Mouse (Mus musculus) MEL (cell line): Measurements from ENCODE around the gene Dlgap1. TPM values are rescaled to one million over a fixed set of nuclear protein-coding genes. Genes with fewer than 3 reads are reported as not detected.

ENCODE experiments used
- DNase-seq: peaks from one replicate; pipeline ENCODE4 v3.0.0; 2011; ENCODE audit warnings: low read depth, low spot score
- H3K27ac ChIP-seq: 2 replicates; pipeline ENCODE4 v1.5.1; 2012; ENCODE audit warnings: low read depth, mild to moderate bottlenecking, control low read depth, low read length, moderate library complexity; ENCODE audit not compliant: control insufficient read depth
- H3K27me3 ChIP-seq, 2 experiments: fragments of 150-350 bp in 1 of 2; sonication (generic) in 1 of 2; 2 replicates each; pipeline ENCODE4 v1.6.1; 2012; ENCODE audit warnings: low read length in 2 of 2, mild to moderate bottlenecking in 2 of 2, improper control_type of control experiment in 1 of 2, moderate library complexity in 1 of 2; ENCODE audit not compliant: insufficient read depth in 2 of 2, control insufficient read depth in 1 of 2
- H3K36me3 ChIP-seq, 2 experiments: 2 replicates each; pipeline ENCODE4 v1.6.1; 2012 to 2014; ENCODE audit warnings: low read length in 2 of 2, improper control_type of control experiment in 1 of 2, inconsistent platforms in 1 of 2, mild to moderate bottlenecking in 1 of 2; ENCODE audit not compliant: insufficient read depth in 2 of 2, control insufficient read depth in 1 of 2
- H3K4me1 ChIP-seq, 2 experiments: fragments of 150-350 bp in 1 of 2; sonication (generic) in 1 of 2; 2 replicates each; pipeline ENCODE4 v1.6.1; 2012; ENCODE audit warnings: low read length in 2 of 2, improper control_type of control experiment in 1 of 2, mild to moderate bottlenecking in 1 of 2; ENCODE audit not compliant: insufficient read depth in 2 of 2, control insufficient read depth in 1 of 2
- H3K4me3 ChIP-seq, 2 experiments: fragments of 150-350 bp in 1 of 2; sonication (generic) in 1 of 2; 2 replicates each; pipeline ENCODE4 v1.5.1; 2012; ENCODE audit warnings: low read depth in 2 of 2, low read length in 2 of 2, mild to moderate bottlenecking in 2 of 2, moderate library complexity in 2 of 2, control low read depth in 1 of 2, improper control_type of control experiment in 1 of 2; ENCODE audit not compliant: control insufficient read depth in 1 of 2, insufficient read depth in 1 of 2
- H3K79me2 ChIP-seq: 2 replicates; pipeline ENCODE4 v1.6.1; 2012; ENCODE audit warnings: mild to moderate bottlenecking, low read length, moderate library complexity; ENCODE audit not compliant: control insufficient read depth, poor library complexity, insufficient read depth
- H3K9ac ChIP-seq: 2 replicates; pipeline ENCODE4 v1.6.1; 2012; ENCODE audit warnings: low read depth, mild to moderate bottlenecking, control low read depth, low read length, moderate library complexity; ENCODE audit not compliant: control insufficient read depth, poor library complexity, severe bottlenecking
- H3K9me3 ChIP-seq: fragments of 150-350 bp; sonication (generic); replicated peaks from 2 replicates; pipeline ENCODE4 v1.6.1; 2012; ENCODE audit warnings: mild to moderate bottlenecking, low read length, improper control_type of control experiment, moderate library complexity; ENCODE audit not compliant: insufficient read depth
- CHD1 ChIP-seq: IDR thresholded peaks from 2 replicates; pipeline ENCODE4 v1.6.1; 2012; ENCODE audit warnings: low read depth, mild to moderate bottlenecking, inconsistent platforms, low read length, improper control_type of control experiment
- CTCF ChIP-seq, 3 experiments: IDR thresholded peaks in 2 of 3; conservative IDR thresholded peaks in 1 of 3; 2 replicates each; pipeline ENCODE4 v1.5.1; 2011 to 2012; ENCODE audit warnings: low read length in 3 of 3, low read depth in 2 of 3, mild to moderate bottlenecking in 2 of 3, improper control_type of control experiment in 1 of 3, inconsistent platforms in 1 of 3, mixed read lengths in 1 of 3, moderate library complexity in 1 of 3; ENCODE audit not compliant: control insufficient read depth in 1 of 3, insufficient read depth in 1 of 3, poor library complexity in 1 of 3, severe bottlenecking in 1 of 3
- E2F4 ChIP-seq: IDR thresholded peaks from 2 replicates; pipeline ENCODE4 v1.6.1; 2011; ENCODE audit warnings: low read depth, low read length, improper control_type of control experiment, borderline replicate concordance
- HCFC1 ChIP-seq: IDR thresholded peaks from 2 replicates; pipeline ENCODE4 v1.6.1; 2012; ENCODE audit warnings: low read depth, mild to moderate bottlenecking, inconsistent platforms, low read length, improper control_type of control experiment, moderate library complexity
- JUND ChIP-seq: IDR thresholded peaks from 2 replicates; pipeline ENCODE4 v1.6.1; 2011; ENCODE audit warnings: low read depth, mild to moderate bottlenecking, improper control_type of control experiment, low read length
- KAT2A ChIP-seq: conservative IDR thresholded peaks from 2 replicates; pipeline ENCODE4 v1.6.1; 2012; ENCODE audit warnings: low read depth, low read length, improper control_type of control experiment, inconsistent platforms
- MAFK ChIP-seq: IDR thresholded peaks from 2 replicates; pipeline ENCODE4 v1.6.1; 2011; ENCODE audit warnings: low read depth, mild to moderate bottlenecking, low read length, improper control_type of control experiment, borderline replicate concordance
- MAZ ChIP-seq: IDR thresholded peaks from 2 replicates; pipeline ENCODE4 v1.6.1; 2012; ENCODE audit warnings: low read depth, mild to moderate bottlenecking, inconsistent platforms, low read length, improper control_type of control experiment
- MXI1 ChIP-seq: IDR thresholded peaks from 2 replicates; pipeline ENCODE4 v1.6.1; 2011; ENCODE audit warnings: mild to moderate bottlenecking, low read depth, low read length, improper control_type of control experiment
- MYC ChIP-seq: IDR thresholded peaks from 2 replicates; pipeline ENCODE4 v1.6.1; 2011; ENCODE audit warnings: low read depth, mild to moderate bottlenecking, low read length, improper control_type of control experiment, moderate library complexity
- NELFE ChIP-seq: IDR thresholded peaks from 2 replicates; pipeline ENCODE4 v1.6.1; 2011; ENCODE audit warnings: low read depth, low read length, improper control_type of control experiment
- NRF1 ChIP-seq: IDR thresholded peaks from 2 replicates; pipeline ENCODE4 v1.6.1; 2014; ENCODE audit warnings: low read depth, mild to moderate bottlenecking, inconsistent platforms, low read length, improper control_type of control experiment, moderate library complexity; ENCODE audit not compliant: poor library complexity, insufficient read depth, severe bottlenecking
- POLR2AphosphoS2 ChIP-seq: IDR thresholded peaks from 2 replicates; pipeline ENCODE4 v1.6.1; 2011; ENCODE audit warnings: low read length, improper control_type of control experiment
- SIN3A ChIP-seq: IDR thresholded peaks from 2 replicates; pipeline ENCODE4 v1.6.1; 2012; ENCODE audit warnings: low read length, improper control_type of control experiment, inconsistent platforms
- SMC3 ChIP-seq: IDR thresholded peaks from 2 replicates; pipeline ENCODE4 v1.6.1; 2011; ENCODE audit warnings: low read depth, low read length, improper control_type of control experiment
- TBP ChIP-seq: IDR thresholded peaks from 2 replicates; pipeline ENCODE4 v1.8.0; 2011; ENCODE audit warnings: low read depth, low read length, improper control_type of control experiment
- TCF12 ChIP-seq: IDR thresholded peaks from 2 replicates; pipeline ENCODE4 v1.6.1; 2014; ENCODE audit warnings: low read depth, mild to moderate bottlenecking, inconsistent platforms, low read length, improper control_type of control experiment, moderate library complexity
- UBTF ChIP-seq: IDR thresholded peaks from 2 replicates; pipeline ENCODE4 v1.6.1; 2012; ENCODE audit warnings: low read depth, mild to moderate bottlenecking, inconsistent platforms, low read length, improper control_type of control experiment, moderate library complexity, borderline replicate concordance; ENCODE audit not compliant: insufficient read depth
- USF1 ChIP-seq: IDR thresholded peaks from 2 replicates; pipeline ENCODE4 v1.6.1; 2014; ENCODE audit warnings: low read depth, mild to moderate bottlenecking, inconsistent platforms, low read length, improper control_type of control experiment, moderate library complexity
- ZC3H11A ChIP-seq: IDR thresholded peaks from 2 replicates; pipeline ENCODE4 v1.6.1; 2012; ENCODE audit warnings: low read depth, mild to moderate bottlenecking, inconsistent platforms, low read length, improper control_type of control experiment
- ZKSCAN1 ChIP-seq: IDR thresholded peaks from 2 replicates; pipeline ENCODE4 v1.6.1; 2012; ENCODE audit warnings: low read depth, mild to moderate bottlenecking, inconsistent platforms, low read length, improper control_type of control experiment, moderate library complexity
- polyA plus RNA-seq, 2 experiments: library from polyadenylated mRNA; stranded (reverse) in 1 of 2; unstranded in 1 of 2; fragments of >175 nt in 1 of 2; fragments of >200 nt in 1 of 2; gene quantifications; 2 replicates each; pipeline versions ENCODE4 v1.2.1 to v1.2.4; 2012; ENCODE audit warnings: low replicate concordance in 2 of 2, low read depth in 1 of 2; ENCODE audit not compliant: insufficient read length in 2 of 2, insufficient read depth in 1 of 2, missing spikeins in 1 of 2
- total RNA-seq: library from RNA; depleted of rRNA; stranded (reverse); fragments of 300-350 nt; gene quantifications from 2 replicates; pipeline ENCODE4 v1.2.3, GENCODE M21; 2012

The Dlgap1 gene
- total and polyA plus RNA-seq, 3 experiments = 0.06 TPM; not detected in 2

DNA sequence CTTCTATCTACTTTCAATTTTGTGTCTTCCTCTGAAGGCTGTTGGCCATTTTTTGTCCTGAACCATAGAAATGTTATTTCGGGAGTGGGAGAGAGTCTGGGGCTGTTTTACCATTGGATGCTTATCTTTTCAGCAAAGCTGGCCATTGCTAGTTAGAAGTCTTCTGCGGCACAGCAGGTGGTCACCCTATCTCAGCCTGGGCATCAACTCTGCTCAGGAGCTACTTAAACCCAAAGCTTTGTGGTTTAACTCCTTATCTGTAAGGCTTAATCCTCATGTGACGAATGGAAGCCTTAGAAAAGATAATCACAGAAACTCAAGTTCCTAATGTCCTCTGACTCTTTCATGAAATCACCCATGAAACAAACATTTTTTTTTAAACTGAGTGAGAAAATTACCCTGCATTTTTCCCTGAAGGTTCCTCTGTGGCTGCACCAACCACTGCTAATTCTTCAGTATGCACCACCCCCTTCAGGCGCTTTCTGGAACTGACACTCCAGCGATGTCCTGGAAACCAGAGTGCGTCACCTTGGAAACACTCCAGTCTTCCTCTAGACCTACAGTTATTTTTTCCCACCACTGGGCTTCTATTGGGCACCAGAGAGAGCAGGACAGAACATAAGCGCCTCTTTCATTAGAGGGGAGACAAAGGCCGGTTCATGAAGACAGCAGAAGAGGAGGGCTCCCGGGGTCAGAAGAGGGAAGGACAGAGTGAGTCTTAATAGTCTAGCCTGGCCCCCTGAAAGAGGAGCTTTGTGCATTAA, 664.5 kb downstream of the Dlgap1 start (continued):
- no peak for TF ChIP-seq SIN3A
- TF ChIP-seq ZKSCAN1 = no peak
- TF ChIP-seq USF1 = peak; percentile 34; the same call in 1 of the 2 replicates
- no peak for TF ChIP-seq MYC
- TF ChIP-seq E2F4 = no peak
- TF ChIP-seq TBP = no peak
- no peak for TF ChIP-seq TCF12
- no peak for TF ChIP-seq NRF1
- TF ChIP-seq KAT2A = no peak
- TF ChIP-seq MXI1 = no peak
- TF ChIP-seq POLR2AphosphoS2 = no peak
- no peak for TF ChIP-seq MAFK
- no peak for TF ChIP-seq UBTF
- no peak for TF ChIP-seq MAZ
- no peak for TF ChIP-seq NELFE
- TF ChIP-seq HCFC1 = no peak
- TF ChIP-seq ZC3H11A = peak; percentile 24; the same call in 1 of the 2 replicates
- TF ChIP-seq CHD1 = no peak

DNA sequence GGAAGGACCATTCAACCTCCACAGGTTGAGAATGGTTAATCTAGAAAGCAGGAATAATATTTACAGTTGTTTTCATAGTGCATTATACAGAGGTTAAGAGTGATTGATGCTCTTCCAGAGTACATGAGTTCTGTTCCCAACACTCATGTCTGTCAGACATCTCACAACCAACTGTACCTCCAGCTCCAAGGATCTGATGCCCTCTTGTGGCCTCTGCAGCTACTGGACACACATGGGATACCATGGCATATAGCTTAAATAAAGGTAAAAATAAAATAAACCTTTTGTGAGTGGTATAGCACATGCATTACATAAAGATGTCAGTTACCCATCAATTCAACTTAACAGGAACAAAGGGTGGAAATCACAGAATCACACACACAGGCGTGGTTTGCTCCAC, 674.3 kb downstream of the Dlgap1 start:
- no peak for DNase-seq
- H3K27ac ChIP-seq = no peak overlapping the region
- TF ChIP-seq JUND = no peak
- TF ChIP-seq SMC3 = peak; percentile 6; the same call in 1 of the 2 replicates
- TF ChIP-seq E2F4 = no peak
- no peak for TF ChIP-seq SIN3A
- peak in 1 of 3 experiments; percentile 6; a peak in 1 of 6 replicates for TF ChIP-seq CTCF (IDR thresholded peaks at IDR 0.05 in 2 of 3, conservative IDR thresholded peaks at IDR 0.05 in 1 of 3; ENCODE audit: control insufficient read depth in 1 of 3, insufficient read depth in 1 of 3, low read depth in 2 of 3, low read length in 3 of 3, poor library complexity in 1 of 3, severe bottlenecking in 1 of 3)
- TF ChIP-seq ZKSCAN1 = no peak
- TF ChIP-seq, all 39 proteins: peak for 2
- no peak overlapping the region for H3K4me3 ChIP-seq
- no peaks in the 10 kb centered on the region for H3K27me3 ChIP-seq
- H3K36me3 ChIP-seq = no peaks in the 10 kb centered on the region
- no peaks in the 10 kb centered on the region for H3K4me1 ChIP-seq
- no peak overlapping the region for H3K9ac ChIP-seq
- H3K9me3 ChIP-seq = no peaks in the 10 kb centered on the region
- no peaks in the 10 kb centered on the region for H3K79me2 ChIP-seq
